Mouse (Mus musculus) cortical plate, adult 2 months (tissue): ENCODE measurements around the gene Ints7.

Source experiments
- CTCF ChIP-seq: fragments of 200-500 bp; IDR thresholded peaks from 2 replicates; pipeline ENCODE4 v1.5.1; 2011; ENCODE audit warnings: mild to moderate bottlenecking, control low read depth, low read length; ENCODE audit not compliant: insufficient read depth; ENCODE audit errors: extremely low read depth
- POLR2A ChIP-seq: fragments of 200-500 bp; IDR thresholded peaks from 2 replicates; pipeline ENCODE4 v1.6.1; 2011; ENCODE audit warnings: mild to moderate bottlenecking, low read length, control low read depth; ENCODE audit not compliant: insufficient read depth; ENCODE audit errors: extremely low read depth

DNA sequence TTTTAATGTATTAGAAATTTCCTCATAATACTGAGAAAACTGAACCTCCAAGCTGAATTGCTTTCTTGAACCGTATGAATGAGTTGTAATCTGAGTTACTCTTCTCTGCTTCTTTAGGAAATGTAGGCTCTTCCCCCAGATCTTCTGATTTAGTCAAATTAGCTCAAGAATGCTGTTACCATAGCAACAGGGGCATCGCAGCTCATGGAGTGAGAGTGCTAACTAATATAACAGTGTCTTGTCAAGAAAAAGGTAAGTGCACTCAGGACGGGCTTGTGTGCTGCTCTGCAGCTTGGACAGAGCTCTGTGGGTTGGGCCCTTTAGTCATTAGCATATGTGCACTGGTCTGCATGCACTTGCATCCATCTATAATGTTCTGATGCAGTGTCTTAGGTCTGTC lies 29.3 kb downstream of the Ints7 start:
- TF ChIP-seq CTCF = no peak
- no peak for TF ChIP-seq POLR2A
